Mouse (Mus musculus): ENCODE results near the gene Gm33543.

Gene Gm33543

GRCm38 (mm10) chr10:95836530-95837264 lies 6.0 kb downstream of the Gm33543 start:
- DNase-seq (ENCODE audit: low read depth): no peak

- no peak for DNase-seq (ENCODE audit: low read depth)
These were observed 11.8 kb downstream of the Gm33543 start for GRCm38 (mm10) chr10:95830891-95831290.

GRCm38 (mm10) chr10:95829471-95829870 lies 13.3 kb downstream of the Gm33543 start:
- no peak for DNase-seq (ENCODE audit: low read depth)

- no peak for DNase-seq (ENCODE audit: low read depth)
These were observed 14.4 kb downstream of the Gm33543 start for GRCm38 (mm10) chr10:95828374-95828773.

- DNase-seq (ENCODE audit: low read depth): no peak
These were observed 17.1 kb downstream of the Gm33543 start for GRCm38 (mm10) chr10:95825651-95826050.

GRCm38 (mm10) chr10:95818506-95818905 lies 24.2 kb downstream of the Gm33543 start:
- no peak for DNase-seq (ENCODE audit: low read depth)

GRCm38 (mm10) chr10:95817419-95818161 lies 25.1 kb downstream of the Gm33543 start:
- DNase-seq (ENCODE audit: low read depth): no peak

GRCm38 (mm10) chr10:95814351-95814750 lies 28.4 kb downstream of the Gm33543 start:
- no peak for DNase-seq (ENCODE audit: low read depth)

GRCm38 (mm10) chr10:95811869-95812268 lies 30.9 kb downstream of the Gm33543 start:
- DNase-seq (ENCODE audit: low read depth): no peak

GRCm38 (mm10) chr10:95801443-95801811 lies 41.3 kb downstream of the Gm33543 start:
- DNase-seq (ENCODE audit: low read depth): peak; percentile 20

- no peak for DNase-seq (ENCODE audit: low read depth)
These were observed 41.9 kb downstream of the Gm33543 start for GRCm38 (mm10) chr10:95800693-95801442.

GRCm38 (mm10) chr10:95797645-95798395 lies 44.9 kb downstream of the Gm33543 start:
- DNase-seq (ENCODE audit: low read depth): no peak

GRCm38 (mm10) chr10:95795500-95795899 lies 47.2 kb downstream of the Gm33543 start:
- DNase-seq (ENCODE audit: low read depth): no peak

- DNase-seq (ENCODE audit: low read depth): no peak
These were observed 48.0 kb downstream of the Gm33543 start for GRCm38 (mm10) chr10:95794706-95795105.

- no peak for DNase-seq (ENCODE audit: low read depth)
These were observed 51.3 kb downstream of the Gm33543 start for GRCm38 (mm10) chr10:95791427-95791804.

GRCm38 (mm10) chr10:95790771-95791426 lies 51.8 kb downstream of the Gm33543 start:
- DNase-seq (ENCODE audit: low read depth): no peak

GRCm38 (mm10) chr10:95787176-95787575 lies 55.6 kb downstream of the Gm33543 start:
- no peak for DNase-seq (ENCODE audit: low read depth)

- no peak for DNase-seq (ENCODE audit: low read depth)
These were observed 57.9 kb downstream of the Gm33543 start for GRCm38 (mm10) chr10:95784837-95785236.

GRCm38 (mm10) chr10:95780881-95781600 lies 61.7 kb downstream of the Gm33543 start:
- DNase-seq (ENCODE audit: low read depth): peak; percentile 59

- DNase-seq (ENCODE audit: low read depth): no peak
These were observed 62.8 kb downstream of the Gm33543 start for GRCm38 (mm10) chr10:95779801-95780385.

All from fibroblast of lung, adult 2 months (primary cell).